In the genomic region with DNA sequence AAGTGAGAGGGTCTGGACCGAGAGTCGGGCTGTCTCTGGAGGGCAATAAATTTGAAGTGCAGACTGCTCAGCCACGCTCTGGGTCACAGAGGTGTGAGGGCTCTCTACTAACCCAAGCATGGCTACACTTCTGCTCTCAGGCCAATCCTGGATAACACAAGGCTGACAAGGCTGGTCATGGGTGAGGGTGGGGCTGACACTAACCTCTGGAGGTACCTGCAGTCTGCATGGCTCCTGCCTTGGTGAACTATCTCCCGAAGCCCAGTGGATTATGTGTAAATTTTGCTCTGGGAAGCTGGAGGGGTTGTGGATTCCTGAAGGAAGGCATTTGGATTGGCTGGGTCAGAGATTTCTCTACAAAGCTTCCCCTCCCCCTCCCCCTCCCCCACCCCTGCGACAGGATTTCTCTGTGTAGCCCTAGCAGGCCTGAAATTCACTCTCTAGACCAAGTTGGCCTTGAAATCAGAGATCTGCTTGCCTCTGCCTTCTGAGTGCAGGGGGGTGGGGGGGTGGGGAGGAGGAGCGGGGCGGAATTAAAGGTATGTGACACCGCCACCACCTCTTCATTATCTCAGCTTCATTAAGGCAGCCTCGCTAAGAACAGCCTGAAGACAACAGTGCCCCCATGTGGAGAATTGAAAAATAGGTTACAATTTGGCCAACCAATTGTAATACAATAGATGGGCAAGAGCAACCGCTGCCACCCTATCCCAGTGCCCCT, we compare ENCODE assay signal across 8 mouse cellular contexts. TPM values are rescaled to one million over a fixed set of nuclear protein-coding genes. Genes with fewer than 3 reads are reported as not detected.
A peak's percentile ranks its signal among the peaks of the same experiment; 100 is the strongest.
DNase-seq lines count a peak whose midpoint lies in the region; ATAC-seq lines count a peak whose summit lies in the region.

No protein-coding gene starts in this region.

- no peak overlapping the region for H3K9ac ChIP-seq in hindbrain, embryonic 13.5 days
- H3K9ac ChIP-seq in limb, embryonic 11.5 days (ENCODE audit: low read length): no peak overlapping the region
- no peak overlapping the region for H3K9ac ChIP-seq in midbrain, embryonic 14.5 days (replicated peaks; ENCODE audit: low read length)

- peak overlapping the region; percentile 34 for H3K4me3 ChIP-seq in hindbrain, embryonic 10.5 days
- no peak overlapping the region for H3K4me3 ChIP-seq in hindbrain, embryonic 13.5 days
- no peak overlapping the region for H3K4me3 ChIP-seq in limb, embryonic 11.5 days (ENCODE audit: low read depth, low read length)
- no peak overlapping the region for H3K4me3 ChIP-seq in midbrain, embryonic 14.5 days (replicated peaks; ENCODE audit: low read depth, low read length)

- no peak overlapping the region for H3K4me2 ChIP-seq in hindbrain, embryonic 13.5 days
- H3K4me2 ChIP-seq in limb, embryonic 11.5 days (ENCODE audit: low read depth, severe bottlenecking): no peak overlapping the region
- peak overlapping the region; percentile 21; the same call in 1 of the 2 replicates for H3K4me2 ChIP-seq in midbrain, embryonic 14.5 days (ENCODE audit: low read length)

- WGBS in hindbrain, embryonic 10.5 days: 33% methylated on average over 10 of the region's 10 CpGs
- 28% methylated on average over 9 of the region's 10 CpGs for WGBS in hindbrain, embryonic 13.5 days
- 21% methylated on average over 10 of the region's 10 CpGs for WGBS in limb, embryonic 11.5 days
- WGBS in midbrain, embryonic 14.5 days: 30% methylated on average over 10 of the region's 10 CpGs

- H3K4me1 ChIP-seq in hindbrain, embryonic 10.5 days (replicated peaks): peaks cover 17% of the 10 kb centered on the region
- peaks cover 2% of the 10 kb centered on the region for H3K4me1 ChIP-seq in hindbrain, embryonic 13.5 days (replicated peaks)
- peaks cover 6% of the 10 kb centered on the region; the same call in 1 of the 2 replicates for H3K4me1 ChIP-seq in limb, embryonic 11.5 days (ENCODE audit: control insufficient read depth, insufficient read depth, low read length)
- 0 out of 2 replicates have a peak, but pooled peaks cover 2% of the 10 kb centered on the region for H3K4me1 ChIP-seq in midbrain, embryonic 14.5 days (ENCODE audit: control insufficient read depth, insufficient read depth, low read length)

- no peaks in the 10 kb centered on the region for H3K9me3 ChIP-seq in hindbrain, embryonic 10.5 days
- no peaks in the 10 kb centered on the region for H3K9me3 ChIP-seq in hindbrain, embryonic 13.5 days
- no peaks in the 10 kb centered on the region for H3K9me3 ChIP-seq in limb, embryonic 11.5 days (ENCODE audit: control insufficient read depth, low read length)
- H3K9me3 ChIP-seq in midbrain, embryonic 14.5 days (ENCODE audit: control insufficient read depth, low read length): no peaks in the 10 kb centered on the region

- ATAC-seq in hindbrain, embryonic 13.5 days (ENCODE audit: low FRiP score): no peak
- peak; percentile 68 for ATAC-seq in granulocyte monocyte progenitor cell, adult 5-6 weeks (replicated peaks; ENCODE audit: poor library complexity, severe bottlenecking)
- ATAC-seq in limb, embryonic 11.5 days (ENCODE audit: insufficient number of reproducible peaks, low FRiP score, low TSS enrichment, low read depth): peak; percentile 57
- ATAC-seq in midbrain, embryonic 14.5 days (ENCODE audit: low FRiP score, low TSS enrichment): no peak

- peak; percentile 40 for DNase-seq in hindbrain, embryonic 10.5 days (ENCODE audit: low spot score)
- DNase-seq in cerebellum, adult 18-20 months: peak; percentile 70 to 73
- peak; percentile 58 for DNase-seq in kidney, adult 18-20 months
- DNase-seq in limb, embryonic 11.5 days (ENCODE audit: low spot score): peak; percentile 47
- DNase-seq in midbrain, embryonic 14.5 days: peak; percentile 82
- DNase-seq in thymus, postnatal 0 days (ENCODE audit: low spot score): peak; percentile 70

- peaks cover 14% of the 10 kb centered on the region for H3K27me3 ChIP-seq in hindbrain, embryonic 10.5 days (ENCODE audit: insufficient read depth, poor library complexity, severe bottlenecking)
- peaks cover 12% of the 10 kb centered on the region; the same call in 1 of the 2 replicates for H3K27me3 ChIP-seq in hindbrain, embryonic 13.5 days
- H3K27me3 ChIP-seq in limb, embryonic 11.5 days (ENCODE audit: control insufficient read depth, insufficient read depth, low read length): no peaks in the 10 kb centered on the region
- no peaks in the 10 kb centered on the region for H3K27me3 ChIP-seq in midbrain, embryonic 14.5 days (ENCODE audit: control insufficient read depth, insufficient read depth, low read length)

- peak overlapping the region; percentile 67 for H3K27ac ChIP-seq in hindbrain, embryonic 10.5 days
- H3K27ac ChIP-seq in hindbrain, embryonic 13.5 days: no peak overlapping the region
- H3K27ac ChIP-seq in limb, embryonic 11.5 days (replicated peaks; ENCODE audit: low read depth, low read length): no peak overlapping the region
- no peak overlapping the region for H3K27ac ChIP-seq in midbrain, embryonic 14.5 days (replicated peaks; ENCODE audit: low read depth, low read length)

- no peaks in the 10 kb centered on the region for H3K36me3 ChIP-seq in hindbrain, embryonic 10.5 days
- no peaks in the 10 kb centered on the region for H3K36me3 ChIP-seq in hindbrain, embryonic 13.5 days
- H3K36me3 ChIP-seq in limb, embryonic 11.5 days (ENCODE audit: control insufficient read depth, insufficient read depth, low read length): no peaks in the 10 kb centered on the region
- no peaks in the 10 kb centered on the region for H3K36me3 ChIP-seq in midbrain, embryonic 14.5 days (ENCODE audit: control insufficient read depth, insufficient read depth, low read length)

RNA-seq across cellular contexts. Expression of a gene that starts 32.5 kb away (rescaled TPM):
- polyA plus RNA-seq in hindbrain, embryonic 10.5 days (2016; fragmentation: Nextera tagmentation; extraction: Ambion mirVana): 240 and 270 TPM in 2 replicates
- 117 and 134 TPM in 2 replicates for polyA plus RNA-seq in hindbrain, embryonic 13.5 days (2015; fragmentation: Nextera tagmentation; extraction: Ambion mirVana)
- 48.7 and 61.3 TPM in 2 replicates for total RNA-seq in granulocyte monocyte progenitor cell, adult 5-6 weeks (2014; fragmentation: Nextera tagmentation)
- 22.4 and 27.8 TPM in 2 replicates for total RNA-seq in granulocyte monocyte progenitor cell, adult 5-6 weeks (2017)
- polyA plus RNA-seq in limb, embryonic 11.5 days (2014; fragmentation: Nextera tagmentation; extraction: Ambion mirVana): 136 and 149 TPM in 2 replicates
- polyA plus RNA-seq in midbrain, embryonic 14.5 days (2014; fragmentation: Nextera tagmentation; extraction: Ambion mirVana): 89.7 and 107 TPM in 2 replicates
- polyA plus RNA-seq in thymus, postnatal 0 days (2015; fragmentation: Nextera tagmentation; extraction: Ambion mirVana): 33.9 and 38.1 TPM in 2 replicates

RNA-seq across cellular contexts. Expression of a gene that starts 46.7 kb away (rescaled TPM):
- 1.2 and 1.5 TPM in 2 replicates for polyA plus RNA-seq in hindbrain, embryonic 10.5 days (2016; fragmentation: Nextera tagmentation; extraction: Ambion mirVana)
- 3.0 and 4.4 TPM in 2 replicates for polyA plus RNA-seq in hindbrain, embryonic 13.5 days (2015; fragmentation: Nextera tagmentation; extraction: Ambion mirVana)
- not detected in 2 replicates for total RNA-seq in granulocyte monocyte progenitor cell, adult 5-6 weeks (2014; fragmentation: Nextera tagmentation)
- total RNA-seq in granulocyte monocyte progenitor cell, adult 5-6 weeks (2017): not detected in 2 replicates
- 0.18 TPM in 1 of 2 replicates, not detected in the other for polyA plus RNA-seq in limb, embryonic 11.5 days (2014; fragmentation: Nextera tagmentation; extraction: Ambion mirVana)
- polyA plus RNA-seq in midbrain, embryonic 14.5 days (2014; fragmentation: Nextera tagmentation; extraction: Ambion mirVana): 0.77 and 2.6 TPM in 2 replicates
- 2.2 and 2.4 TPM in 2 replicates for polyA plus RNA-seq in thymus, postnatal 0 days (2015; fragmentation: Nextera tagmentation; extraction: Ambion mirVana)

RNA-seq across cellular contexts. Expression of a gene that starts 55.7 kb away (rescaled TPM):
- 180 and 190 TPM in 2 replicates for polyA plus RNA-seq in hindbrain, embryonic 10.5 days (2016; fragmentation: Nextera tagmentation; extraction: Ambion mirVana)
- polyA plus RNA-seq in hindbrain, embryonic 13.5 days (2015; fragmentation: Nextera tagmentation; extraction: Ambion mirVana): 144 and 146 TPM in 2 replicates
- total RNA-seq in granulocyte monocyte progenitor cell, adult 5-6 weeks (2014; fragmentation: Nextera tagmentation): 56.1 and 72.5 TPM in 2 replicates
- 78.7 and 81.9 TPM in 2 replicates for total RNA-seq in granulocyte monocyte progenitor cell, adult 5-6 weeks (2017)
- polyA plus RNA-seq in limb, embryonic 11.5 days (2014; fragmentation: Nextera tagmentation; extraction: Ambion mirVana): 176 and 182 TPM in 2 replicates
- polyA plus RNA-seq in midbrain, embryonic 14.5 days (2014; fragmentation: Nextera tagmentation; extraction: Ambion mirVana): 148 and 174 TPM in 2 replicates
- polyA plus RNA-seq in thymus, postnatal 0 days (2015; fragmentation: Nextera tagmentation; extraction: Ambion mirVana): 131 and 134 TPM in 2 replicates

Comparison
In these comparisons a context has a peak if more than half of its experiments do, and no peak if none do; other contexts are left out.
1. ATAC-seq: peak in granulocyte monocyte progenitor cell, adult 5-6 weeks (single experiment) and limb, embryonic 11.5 days (single experiment); none in hindbrain, embryonic 13.5 days (single experiment) and midbrain, embryonic 14.5 days (single experiment).
2. Peak in every context shown above with its lines, with median percentiles within 50 percentile points of each other: DNase-seq.